Mouse (Mus musculus): ENCODE results near the gene Gm42372. TPM values are rescaled to one million over a fixed set of nuclear protein-coding genes. Genes with fewer than 3 reads are reported as not detected.

The Gm42372 gene
- polyA plus RNA-seq, 1 experiment from 2014 or later: 1.7 TPM

DNA sequence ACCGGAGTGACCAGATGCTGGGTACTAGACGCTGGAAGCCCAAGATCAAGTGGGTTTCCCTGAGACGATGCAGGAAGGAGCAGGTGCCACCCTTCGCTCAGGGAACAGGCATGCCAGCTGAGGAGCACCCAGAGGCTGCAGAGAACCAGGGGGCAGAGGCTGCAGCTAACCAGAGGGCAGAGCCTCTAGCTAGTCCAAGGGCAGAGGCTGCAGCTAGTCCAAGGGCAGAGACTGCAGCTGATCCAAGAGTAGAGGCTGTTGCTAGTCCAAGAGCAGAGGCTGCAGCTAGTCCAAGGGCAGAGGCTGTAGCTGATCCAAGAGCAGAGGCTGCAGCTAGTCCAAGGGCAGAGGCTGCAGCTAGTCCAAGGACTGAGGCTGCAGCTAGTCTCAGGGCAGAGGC lies 12.5 kb downstream of the Gm42372 start:
- H3K27ac ChIP-seq: 0 out of 2 replicates have a peak overlapping the region, but pooled peaks have one; percentile 8
- no peaks in the 10 kb centered on the region for H3K9me3 ChIP-seq (replicated peaks)
- WGBS: 91% methylated on average over 4 of the region's 4 CpGs
- H3K27me3 ChIP-seq: no peaks in the 10 kb centered on the region
- H3K36me3 ChIP-seq: peaks cover 4% of the 10 kb centered on the region; the same call in 1 of the 2 replicates
- peaks cover 46% of the 10 kb centered on the region for H3K4me1 ChIP-seq
- H3K4me2 ChIP-seq (replicated peaks): peak overlapping the region; percentile 49
- H3K9ac ChIP-seq: peak overlapping the region; percentile 59; the same call in 1 of the 2 replicates
- peak overlapping the region; percentile 45 for H3K4me3 ChIP-seq
- ATAC-seq (ENCODE audit: low FRiP score): no peak

DNA sequence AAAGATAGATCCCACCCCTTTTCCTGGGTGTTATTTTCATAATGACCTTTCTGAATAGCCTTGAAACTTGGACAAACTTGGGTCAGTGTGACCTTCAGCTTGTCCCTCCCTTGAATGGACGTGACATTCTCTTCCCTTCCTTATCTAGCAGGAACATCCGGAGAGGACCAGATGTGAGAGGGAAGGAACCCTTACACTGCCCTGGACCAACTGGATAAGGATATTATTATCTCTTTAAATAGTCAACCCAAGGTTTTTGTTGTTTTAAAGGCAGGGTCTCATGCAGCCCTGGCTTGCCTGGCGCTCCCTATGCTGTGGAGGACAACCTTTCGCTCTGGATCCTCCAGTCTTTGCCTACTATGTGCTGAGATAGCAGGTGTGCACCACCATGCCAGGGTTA lies 16.3 kb downstream of the Gm42372 start:
- Histone ChIP-seq H3K4me2 (replicated peaks) (no peak overlapping the region), H3K4me3 (no peak overlapping the region), H3K9ac (no peak overlapping the region), H3K27me3 (no peaks in the 10 kb centered on the region), H3K4me1 (peaks cover 20% of the 10 kb centered on the region), H3K9me3 (replicated peaks) (no peaks in the 10 kb centered on the region), H3K36me3 (peaks cover 18% of the 10 kb centered on the region), H3K27ac (no peak overlapping the region)
- WGBS: 63% methylated on average over 4 of the region's 4 CpGs
- no peak for ATAC-seq (ENCODE audit: low FRiP score)

DNA sequence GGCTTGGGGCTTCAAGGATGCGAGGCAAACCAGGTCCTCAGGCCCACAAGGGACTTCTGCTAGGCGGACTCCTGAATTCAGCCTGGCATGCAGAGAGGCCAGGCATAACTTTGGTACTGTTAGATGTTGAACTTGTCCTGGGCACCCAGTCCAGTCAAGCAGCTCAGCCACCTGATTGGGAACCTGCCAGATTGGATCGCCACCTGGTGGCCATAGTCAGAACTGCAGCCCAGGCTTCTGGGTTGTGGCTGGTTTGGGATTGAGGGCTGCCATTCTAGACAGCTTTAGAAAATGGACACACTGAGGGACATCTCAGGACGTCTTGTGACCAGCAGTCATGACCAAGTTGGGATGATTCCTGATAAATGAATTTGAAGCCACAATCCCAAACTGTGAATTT lies 16.8 kb downstream of the Gm42372 start:
- no peak overlapping the region for H3K9ac ChIP-seq
- peaks cover 22% of the 10 kb centered on the region for H3K36me3 ChIP-seq
- no peaks in the 10 kb centered on the region for H3K27me3 ChIP-seq
- H3K4me1 ChIP-seq: peaks cover 20% of the 10 kb centered on the region
- no peak overlapping the region for H3K4me2 ChIP-seq (replicated peaks)
- WGBS: 27% methylated on average over 4 of the region's 4 CpGs
- H3K4me3 ChIP-seq: no peak overlapping the region
- no peaks in the 10 kb centered on the region for H3K9me3 ChIP-seq (replicated peaks)
- ATAC-seq (ENCODE audit: low FRiP score): no peak
- no peak overlapping the region for H3K27ac ChIP-seq

DNA sequence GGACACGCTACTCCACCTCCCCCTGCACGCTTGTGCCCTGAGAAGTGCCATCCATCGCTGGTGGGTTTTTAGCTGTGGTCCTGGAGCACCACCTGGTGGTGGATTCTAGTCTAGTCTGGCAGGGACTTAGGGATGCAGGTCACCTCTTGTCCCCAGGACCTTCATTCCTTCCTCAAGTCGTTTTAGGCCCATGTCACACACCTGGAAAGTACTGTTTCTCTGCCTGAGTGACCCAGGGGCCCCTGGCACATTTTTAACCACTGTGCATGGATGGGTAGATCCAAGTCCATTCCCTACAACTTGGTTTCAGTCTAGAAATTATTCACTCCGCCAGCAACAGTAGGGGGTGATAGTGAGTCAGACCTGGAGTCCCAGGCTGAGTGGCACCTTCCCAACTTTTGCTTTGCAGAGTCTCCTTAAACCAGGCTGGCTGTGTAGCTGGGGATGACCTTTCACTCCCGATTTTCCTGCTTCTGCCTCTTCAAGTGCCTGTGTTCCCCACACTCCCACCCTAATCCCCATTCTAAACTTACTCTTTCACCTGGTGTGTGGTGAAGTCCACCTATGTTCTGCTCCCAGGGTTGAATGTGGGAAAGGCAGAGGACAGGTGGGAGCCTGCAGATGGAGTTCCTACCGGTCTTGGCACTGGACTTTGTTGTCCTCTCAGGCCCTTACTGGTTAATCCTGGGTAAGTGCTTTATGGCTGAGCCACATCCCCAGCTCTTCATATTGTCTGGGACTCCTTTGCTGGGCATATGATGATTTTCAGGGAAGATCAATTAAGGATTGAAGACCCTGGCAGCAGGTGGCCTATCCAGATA lies 19.7 kb downstream of the Gm42372 start:
- H3K27ac ChIP-seq: no peak overlapping the region
- 13% methylated on average over 7 of the region's 7 CpGs for WGBS

DNA sequence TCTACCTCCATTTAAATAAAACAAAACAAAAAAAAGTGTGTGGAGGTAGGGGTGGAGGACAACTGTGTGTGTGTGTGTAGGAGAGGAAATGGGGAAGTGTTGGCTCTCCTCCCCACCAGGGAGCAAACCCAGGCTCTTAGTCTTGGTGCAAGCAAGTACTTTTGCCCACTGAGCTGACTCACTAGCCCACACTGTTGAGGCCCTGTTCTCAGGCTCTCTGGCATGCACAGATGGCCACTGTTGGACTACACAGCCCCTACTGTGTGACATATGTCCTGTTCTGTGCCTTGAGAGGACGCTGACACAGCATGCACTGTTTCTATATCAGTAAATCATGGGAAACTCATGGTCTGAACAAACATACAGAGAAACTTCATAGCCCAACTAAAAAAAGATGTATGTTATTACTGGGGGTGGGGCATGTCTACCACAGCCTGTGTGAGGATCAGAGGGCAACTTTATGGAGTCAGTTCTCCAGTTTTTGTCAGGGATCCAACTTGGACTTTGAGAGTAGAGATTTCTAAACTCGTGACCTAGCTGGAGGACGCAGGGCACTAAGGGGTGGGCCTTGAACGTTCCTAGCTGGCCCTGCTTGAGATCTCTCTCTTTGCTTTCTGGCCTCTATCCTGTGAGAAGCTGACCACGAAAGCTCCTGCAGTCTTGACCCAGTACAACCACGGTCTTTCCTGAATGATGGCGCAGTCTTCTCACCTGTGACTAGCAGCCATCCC lies 20.5 kb downstream of the Gm42372 start:
- no peaks in the 10 kb centered on the region for H3K4me1 ChIP-seq
- H3K9ac ChIP-seq: no peak overlapping the region
- 0 out of 2 replicates have a peak overlapping the region, but pooled peaks have one; percentile 30 for H3K27ac ChIP-seq
- ATAC-seq (ENCODE audit: low FRiP score): no peak
- H3K4me2 ChIP-seq (replicated peaks): no peak overlapping the region
- WGBS: 87% methylated on average over 7 of the region's 7 CpGs
- H3K27me3 ChIP-seq: no peaks in the 10 kb centered on the region
- H3K4me3 ChIP-seq: no peak overlapping the region
- no peaks in the 10 kb centered on the region for H3K9me3 ChIP-seq (replicated peaks)
- peaks cover 54% of the 10 kb centered on the region for H3K36me3 ChIP-seq

More for the DNA sequence above, 19.7 kb downstream of the Gm42372 start:
- no peak overlapping the region for H3K9ac ChIP-seq
- ATAC-seq (ENCODE audit: low FRiP score): peak; percentile 64
- no peaks in the 10 kb centered on the region for H3K4me1 ChIP-seq
- peaks cover 49% of the 10 kb centered on the region for H3K36me3 ChIP-seq
- no peaks in the 10 kb centered on the region for H3K9me3 ChIP-seq (replicated peaks)
- no peak overlapping the region for H3K4me3 ChIP-seq
- H3K4me2 ChIP-seq (replicated peaks): no peak overlapping the region
- H3K27me3 ChIP-seq: no peaks in the 10 kb centered on the region

DNA sequence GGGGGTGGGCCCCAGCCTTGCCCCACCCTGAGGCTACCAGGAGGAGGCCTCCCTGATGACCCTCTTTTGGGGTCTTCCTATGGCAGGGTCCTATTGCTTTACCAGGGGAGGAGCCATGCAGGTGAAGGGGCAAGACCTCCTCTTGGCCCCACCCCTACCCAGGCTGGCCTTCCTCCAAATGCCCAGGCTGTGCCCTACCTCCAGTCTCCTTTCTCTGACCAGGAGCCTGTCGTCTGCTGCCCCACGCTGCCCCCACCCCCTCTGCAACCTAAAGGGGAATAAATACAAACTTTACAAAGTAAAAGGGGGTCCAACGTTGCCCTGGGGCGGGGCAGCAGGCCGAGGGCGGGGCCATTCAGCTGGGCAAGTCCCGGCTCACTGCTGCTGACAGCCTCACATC lies 21.8 kb downstream of the Gm42372 start:
- no peaks in the 10 kb centered on the region for H3K4me1 ChIP-seq
- H3K4me2 ChIP-seq (replicated peaks): no peak overlapping the region
- no peak overlapping the region for H3K4me3 ChIP-seq
- no peaks in the 10 kb centered on the region for H3K9me3 ChIP-seq (replicated peaks)
- no peaks in the 10 kb centered on the region for H3K27me3 ChIP-seq
- peaks cover 66% of the 10 kb centered on the region for H3K36me3 ChIP-seq
- WGBS: 91% methylated on average over 7 of the region's 7 CpGs
- H3K27ac ChIP-seq: no peak overlapping the region
- H3K9ac ChIP-seq: no peak overlapping the region
- ATAC-seq (ENCODE audit: low FRiP score): no peak

DNA sequence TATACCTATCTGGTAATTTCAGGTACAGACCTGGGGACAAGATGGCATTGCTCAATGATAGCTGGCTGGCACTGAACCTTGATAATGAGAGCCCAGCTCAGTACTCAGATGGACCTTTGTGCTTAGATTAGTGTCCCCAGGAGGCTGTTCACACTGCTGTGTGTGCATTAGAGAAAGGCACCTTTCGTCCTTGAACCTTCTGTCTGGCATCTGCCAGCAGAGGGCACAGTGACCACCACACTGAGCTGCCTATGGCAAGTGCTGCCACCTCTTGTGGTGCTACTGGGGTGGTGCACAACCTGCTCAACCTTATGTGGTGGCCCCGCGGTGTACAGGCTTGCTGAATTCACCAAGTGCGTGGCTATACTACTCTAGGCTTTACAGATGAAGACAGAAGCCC lies 24.4 kb downstream of the Gm42372 start:
- no peaks in the 10 kb centered on the region for H3K9me3 ChIP-seq (replicated peaks)
- H3K4me3 ChIP-seq: no peak overlapping the region
- H3K4me1 ChIP-seq: no peaks in the 10 kb centered on the region
- no peak overlapping the region for H3K9ac ChIP-seq
- 77% methylated on average over 4 of the region's 4 CpGs for WGBS
- H3K27me3 ChIP-seq: no peaks in the 10 kb centered on the region
- no peak overlapping the region for H3K4me2 ChIP-seq (replicated peaks)
- no peak for ATAC-seq (ENCODE audit: low FRiP score)
- H3K36me3 ChIP-seq: peaks cover 85% of the 10 kb centered on the region
- no peak overlapping the region for H3K27ac ChIP-seq

DNA sequence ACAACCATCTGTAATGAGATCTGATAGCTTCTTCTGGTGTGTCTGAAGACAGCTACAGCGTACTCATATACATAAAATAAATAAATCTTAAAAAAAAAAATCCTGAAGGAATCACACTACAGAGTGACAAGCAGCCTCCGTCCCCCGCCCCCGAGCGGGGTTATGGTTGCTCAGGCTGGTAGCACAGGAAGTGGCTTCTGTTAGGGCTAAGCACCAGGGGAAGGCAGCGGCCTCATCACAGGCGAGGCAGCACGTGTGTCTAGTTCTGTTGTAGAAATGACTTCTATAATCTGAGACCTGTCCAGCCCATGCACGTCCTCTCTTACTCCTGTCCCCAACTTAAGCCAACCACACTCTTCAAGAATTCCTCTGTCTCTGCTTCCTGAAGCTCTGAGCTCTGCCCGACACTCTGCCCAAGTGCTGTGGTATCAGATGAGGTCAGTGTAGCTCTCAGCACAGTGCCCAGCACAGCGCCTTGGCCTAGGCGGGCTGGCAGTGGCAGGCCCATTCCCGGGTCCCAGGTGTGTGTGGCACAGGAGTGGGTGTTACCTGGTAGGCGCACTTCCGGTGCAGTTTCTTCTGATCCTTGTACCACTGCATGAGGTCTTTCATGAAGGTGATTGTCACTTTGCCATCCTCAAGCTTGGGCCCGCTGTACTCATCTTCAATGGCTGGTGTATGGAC lies 26.6 kb downstream of the Gm42372 start:
- Histone ChIP-seq H3K36me3 (peaks cover 91% of the 10 kb centered on the region), H3K9me3 (replicated peaks) (no peaks in the 10 kb centered on the region), H3K27ac (no peak overlapping the region), H3K4me2 (replicated peaks) (no peak overlapping the region), H3K4me3 (no peak overlapping the region), H3K4me1 (no peaks in the 10 kb centered on the region), H3K27me3 (no peaks in the 10 kb centered on the region), H3K9ac (no peak overlapping the region)
- ATAC-seq (ENCODE audit: low FRiP score): no peak
- WGBS: 96% methylated on average over 16 of the region's 16 CpGs

DNA sequence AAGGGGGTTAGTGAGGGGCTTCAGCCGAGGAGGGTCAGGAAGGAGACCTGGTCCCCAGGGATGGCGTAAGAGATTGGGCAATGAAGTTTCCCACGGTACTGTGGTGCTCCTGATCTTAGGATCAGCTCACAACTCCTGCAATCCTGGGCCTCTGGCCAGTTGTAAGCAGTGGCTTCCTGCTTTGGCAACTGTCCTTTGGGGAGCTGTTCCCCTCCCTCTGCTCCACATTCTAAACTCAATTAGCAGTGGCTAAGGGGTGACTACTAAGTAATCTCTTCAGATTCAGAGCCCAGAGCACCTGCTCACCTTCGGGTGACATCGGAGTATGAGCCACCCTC lies 27.1 kb downstream of the Gm42372 start:
- 93% methylated on average over 5 of the region's 5 CpGs for WGBS
- H3K4me3 ChIP-seq: no peak overlapping the region
- H3K27me3 ChIP-seq: no peaks in the 10 kb centered on the region
- H3K9ac ChIP-seq: no peak overlapping the region
- H3K36me3 ChIP-seq: peaks cover 91% of the 10 kb centered on the region
- H3K9me3 ChIP-seq (replicated peaks): no peaks in the 10 kb centered on the region
- no peak for ATAC-seq (ENCODE audit: low FRiP score)
- no peaks in the 10 kb centered on the region for H3K4me1 ChIP-seq
- H3K27ac ChIP-seq: no peak overlapping the region
- H3K4me2 ChIP-seq (replicated peaks): no peak overlapping the region

DNA sequence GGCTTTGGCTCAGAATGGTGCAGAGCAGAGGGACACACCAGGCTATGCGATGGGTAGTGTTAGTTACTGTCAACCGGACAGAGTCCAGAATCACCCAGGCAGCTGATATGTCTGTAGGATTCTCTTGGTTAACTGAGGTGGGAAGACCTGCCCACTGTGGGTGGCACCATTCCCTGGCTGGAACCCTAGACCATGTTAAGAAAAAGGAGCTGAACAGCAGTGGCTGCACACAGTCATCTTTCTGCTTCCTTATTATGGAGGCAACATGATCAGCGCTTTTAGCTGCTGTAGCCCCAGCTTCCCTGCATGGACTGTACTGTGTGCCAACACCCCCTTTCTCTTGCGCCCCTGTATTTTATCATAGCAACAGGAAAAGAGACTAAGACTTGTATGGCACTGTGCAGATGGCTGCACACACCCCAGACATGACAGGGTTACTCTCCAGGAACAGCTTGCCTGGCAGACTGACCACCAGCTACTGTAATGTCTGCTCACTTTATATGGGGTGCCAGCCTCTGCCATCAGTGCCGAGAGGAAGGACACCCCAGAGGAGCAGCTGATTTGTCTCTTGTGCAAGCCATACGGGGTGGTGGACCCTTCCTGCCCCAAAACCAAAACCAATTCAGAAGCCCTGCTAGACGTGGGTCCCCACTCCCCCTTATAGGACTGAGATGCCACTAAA lies 29.2 kb downstream of the Gm42372 start:
- H3K27me3 ChIP-seq: no peaks in the 10 kb centered on the region
- no peaks in the 10 kb centered on the region for H3K9me3 ChIP-seq (replicated peaks)
- H3K4me2 ChIP-seq (replicated peaks): no peak overlapping the region
- no peaks in the 10 kb centered on the region for H3K4me1 ChIP-seq
- H3K27ac ChIP-seq: no peak overlapping the region
- 94% methylated on average over 7 of the region's 7 CpGs for WGBS
- no peak for ATAC-seq (ENCODE audit: low FRiP score)
- H3K9ac ChIP-seq: no peak overlapping the region
- H3K4me3 ChIP-seq: no peak overlapping the region
- peaks cover 91% of the 10 kb centered on the region for H3K36me3 ChIP-seq

DNA sequence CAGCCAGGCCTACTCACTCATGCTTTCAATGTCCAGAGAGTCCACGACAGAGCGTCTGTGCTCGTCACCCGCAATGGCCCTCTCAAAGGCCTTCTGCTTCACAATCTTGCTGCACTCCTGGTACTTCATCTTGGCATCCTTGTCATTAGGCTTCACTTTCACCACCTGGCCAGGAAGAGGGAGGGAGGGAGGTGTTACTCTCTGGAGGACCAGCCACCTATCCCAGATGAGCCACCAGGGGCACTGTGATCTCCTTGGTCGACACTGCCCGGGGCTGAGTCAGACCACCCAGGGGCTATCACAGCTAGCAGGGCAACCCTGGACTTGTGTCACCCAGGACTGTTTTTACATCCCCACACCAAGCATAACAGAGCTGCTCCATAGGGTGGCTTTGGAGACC lies 32.5 kb downstream of the Gm42372 start:
- Histone ChIP-seq H3K9me3 (replicated peaks) (no peaks in the 10 kb centered on the region), H3K27me3 (no peaks in the 10 kb centered on the region), H3K4me3 (no peak overlapping the region), H3K4me1 (no peaks in the 10 kb centered on the region), H3K4me2 (replicated peaks) (no peak overlapping the region), H3K27ac (no peak overlapping the region), H3K36me3 (peaks cover 86% of the 10 kb centered on the region), H3K9ac (no peak overlapping the region)
- ATAC-seq (ENCODE audit: low FRiP score): no peak
- 79% methylated on average over 6 of the region's 6 CpGs for WGBS

DNA sequence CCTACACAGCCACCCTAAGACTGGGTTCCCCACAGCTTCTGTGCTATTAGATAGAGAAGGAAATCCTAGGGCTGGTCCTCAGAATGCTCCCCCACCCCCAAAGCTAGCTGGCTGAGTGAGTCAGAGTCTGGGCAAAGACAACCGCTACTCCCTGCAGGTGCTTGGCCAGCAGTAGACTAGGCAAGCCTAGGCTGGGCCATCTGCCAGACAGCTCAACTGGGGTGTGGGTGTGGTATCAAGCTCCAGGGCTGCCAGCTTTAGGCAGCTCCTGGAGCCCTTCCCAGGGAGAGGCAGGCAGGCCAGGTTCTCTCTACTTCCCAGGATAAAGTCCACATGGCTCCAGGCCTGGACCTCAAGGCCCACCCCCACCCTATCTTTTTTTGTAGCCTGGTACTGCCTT lies 34.1 kb downstream of the Gm42372 start:
- Histone ChIP-seq H3K4me3 (no peak overlapping the region), H3K9me3 (replicated peaks) (no peaks in the 10 kb centered on the region), H3K9ac (no peak overlapping the region), H3K36me3 (peaks cover 86% of the 10 kb centered on the region), H3K4me1 (no peaks in the 10 kb centered on the region), H3K4me2 (replicated peaks) (no peak overlapping the region), H3K27me3 (no peaks in the 10 kb centered on the region), H3K27ac (no peak overlapping the region)
- WGBS: 78% methylated on average over 1 of the region's 1 CpGs
- no peak for ATAC-seq (ENCODE audit: low FRiP score)
